Mouse (Mus musculus) lung, embryonic 16.5 days (tissue): ENCODE data around the gene Kcng3. TPM values are rescaled to one million over a fixed set of nuclear protein-coding genes. Genes with fewer than 3 reads are reported as not detected.

Experiments
- ATAC-seq: fragments of 200-750 bp; cut with Nextera tagmentation; 2 replicates; pipeline ENCODE4 v1.8.0; 2017; ENCODE audit warnings: low read depth, mild to moderate bottlenecking, moderate library complexity
- H3K27ac ChIP-seq: fragments of 300-500 bp; sonication (generic); 2 replicates; pipeline ENCODE4 v1.5.1; 2014; ENCODE audit warnings: mild to moderate bottlenecking, control low read depth, low read length
- H3K27me3 ChIP-seq: fragments of 300-500 bp; sonication (generic); 2 replicates; pipeline ENCODE4 v1.6.1; 2014; ENCODE audit warnings: low read depth, low read length, mixed read lengths; ENCODE audit not compliant: control insufficient read depth, insufficient read depth
- H3K36me3 ChIP-seq: fragments of 300-500 bp; sonication (generic); 2 replicates; pipeline ENCODE4 v1.6.1; 2014; ENCODE audit warnings: low read length; ENCODE audit not compliant: control insufficient read depth, insufficient read depth
- H3K4me1 ChIP-seq: fragments of 300-500 bp; sonication (generic); replicated peaks from 2 replicates; pipeline ENCODE4 v1.6.1; 2014; ENCODE audit warnings: low read length, mixed read lengths; ENCODE audit not compliant: control insufficient read depth, insufficient read depth
- H3K4me2 ChIP-seq: fragments of 300-500 bp; sonication (generic); 2 replicates; pipeline ENCODE4 v1.6.1; 2014; ENCODE audit warnings: low read depth, low read length, control low read depth
- H3K4me3 ChIP-seq: fragments of 300-500 bp; sonication (generic); 2 replicates; pipeline ENCODE4 v1.5.1; 2014; ENCODE audit warnings: mild to moderate bottlenecking, low read length, control low read depth
- H3K9ac ChIP-seq: fragments of 300-500 bp; sonication (generic); 2 replicates; pipeline ENCODE4 v1.6.1; 2014; ENCODE audit warnings: low read length, control low read depth
- H3K9me3 ChIP-seq: fragments of 300-500 bp; sonication (generic); 2 replicates; pipeline ENCODE4 v1.6.1; 2016; ENCODE audit warnings: low read length; ENCODE audit not compliant: control insufficient read depth
- WGBS: fragments of 180-500 bp; shearing (Covaris S2); extraction: QIAGEN DNeasy Blood & Tissue Kit; methylation state at CpG from one replicate; pipeline ENCODE4 v1.1.7; 2014; 5-methylcytosine and 5-hydroxymethylcytosine counted together
- polyA plus RNA-seq: library from polyadenylated mRNA; unstranded; fragments of >200 nt; fragmentation: Nextera tagmentation; extraction: Ambion mirVana; gene quantifications from 2 replicates; pipeline ENCODE4 v1.2.1, GENCODE M21; 2015

Gene Kcng3
- polyA plus RNA-seq, 1 experiment from 2014 or later, result not detected

DNA sequence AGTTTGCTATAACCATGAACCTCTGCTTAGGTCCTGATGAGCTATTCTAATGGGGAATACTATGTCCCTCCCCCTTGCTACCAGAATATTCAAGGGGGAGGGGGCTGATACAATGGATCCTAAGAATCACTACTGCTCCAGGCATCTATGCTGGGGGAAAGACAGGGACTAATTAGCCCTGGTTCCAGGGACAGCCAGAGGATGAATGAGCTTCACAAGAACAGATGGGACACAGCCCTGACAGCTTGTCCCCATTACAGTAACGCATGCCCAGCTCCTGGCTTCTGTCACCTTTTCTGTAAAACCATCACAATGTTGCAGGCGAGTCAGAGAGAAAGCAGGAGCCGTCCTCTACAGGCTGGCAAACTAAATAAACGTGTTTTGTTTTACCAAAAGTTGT is 66.2 kb downstream of the Kcng3 start:
- Histone ChIP-seq H3K9me3 (no peaks in the 10 kb centered on the region), H3K36me3 (no peaks in the 10 kb centered on the region), H3K4me3 (no peak overlapping the region), H3K27ac (no peak overlapping the region), H3K27me3 (no peaks in the 10 kb centered on the region), H3K9ac (no peak overlapping the region), H3K4me2 (no peak overlapping the region), H3K4me1 (peaks cover 4% of the 10 kb centered on the region; the same call in 1 of the 2 replicates)
- no peak for ATAC-seq
- 47% methylated on average over 4 of the region's 4 CpGs for WGBS

DNA sequence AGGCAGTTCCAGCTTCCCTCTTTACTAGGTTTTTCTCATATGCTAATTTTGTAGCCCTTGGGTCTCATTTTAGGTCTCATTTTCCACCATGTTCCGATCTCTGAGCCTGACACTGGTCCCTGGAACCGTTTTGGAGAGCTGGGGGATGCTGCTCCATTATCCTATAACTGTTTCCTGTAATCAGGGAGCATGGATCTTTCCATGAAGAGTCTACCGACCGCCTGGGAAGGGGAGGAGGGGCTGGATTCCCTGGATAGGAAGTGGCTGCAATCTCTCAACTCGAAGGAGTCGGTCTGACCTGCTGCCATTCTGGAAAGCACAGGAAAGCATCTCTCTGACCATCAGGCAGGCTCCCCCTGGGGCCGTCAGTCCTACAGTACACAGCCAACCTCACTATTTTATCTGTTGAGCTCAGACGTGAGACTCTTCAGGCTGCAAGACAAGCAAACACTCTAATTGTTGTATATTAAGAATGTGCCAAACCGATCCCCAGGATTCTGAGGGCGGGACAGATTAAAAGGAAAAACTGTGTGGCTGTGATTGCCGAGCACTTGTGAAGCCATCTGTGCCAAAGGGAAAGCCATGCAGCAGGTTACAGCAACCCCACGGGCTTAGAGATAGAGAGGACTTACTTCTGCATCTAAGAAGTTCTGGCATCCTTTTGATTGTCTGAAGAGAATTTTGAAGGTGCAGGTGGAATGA is 67.4 kb downstream of the Kcng3 start:
- peak overlapping the region; percentile 13 for H3K4me2 ChIP-seq
- no peak overlapping the region for H3K27ac ChIP-seq
- peaks cover 4% of the 10 kb centered on the region; the same call in 1 of the 2 replicates for H3K4me1 ChIP-seq
- no peaks in the 10 kb centered on the region for H3K36me3 ChIP-seq
- no peaks in the 10 kb centered on the region for H3K27me3 ChIP-seq
- H3K9ac ChIP-seq, result no peak overlapping the region
- H3K9me3 ChIP-seq, result no peaks in the 10 kb centered on the region
- 0 out of 2 replicates have a peak, but pooled peaks have one; percentile 28 for ATAC-seq
- WGBS, result 38% methylated on average over 12 of the region's 12 CpGs
- no peak overlapping the region for H3K4me3 ChIP-seq

DNA sequence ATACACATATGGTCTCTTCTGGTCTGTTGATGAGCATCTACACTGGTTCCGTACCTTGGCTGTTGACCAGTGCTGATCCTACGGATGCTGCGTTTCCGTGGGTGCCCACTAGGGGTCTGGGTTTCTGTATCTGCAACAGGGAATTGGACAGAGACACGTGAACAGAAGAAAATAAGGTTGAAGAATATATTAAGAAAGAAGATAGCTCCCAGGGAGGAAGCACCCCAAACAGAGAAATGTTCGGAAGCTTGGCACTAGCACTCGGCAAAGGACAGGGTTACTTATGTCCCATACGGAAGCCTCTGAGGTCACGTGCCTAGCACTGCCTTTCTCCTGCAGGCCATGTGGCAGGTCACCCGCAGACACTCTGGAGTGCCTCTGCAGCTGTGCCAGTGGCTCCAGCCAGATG is 68.0 kb downstream of the Kcng3 start:
- WGBS, result 44% methylated on average over 10 of the region's 10 CpGs
- H3K36me3 ChIP-seq, result no peaks in the 10 kb centered on the region
- H3K27me3 ChIP-seq, result no peaks in the 10 kb centered on the region
- H3K4me2 ChIP-seq, result peak overlapping the region; percentile 13
- ATAC-seq, result peak; percentile 68; the same call in 1 of the 2 replicates
- H3K27ac ChIP-seq, result no peak overlapping the region
- no peaks in the 10 kb centered on the region for H3K9me3 ChIP-seq
- peaks cover 4% of the 10 kb centered on the region; the same call in 1 of the 2 replicates for H3K4me1 ChIP-seq
- H3K9ac ChIP-seq, result no peak overlapping the region
- H3K4me3 ChIP-seq, result peak overlapping the region; percentile 3; the same call in 1 of the 2 replicates

DNA sequence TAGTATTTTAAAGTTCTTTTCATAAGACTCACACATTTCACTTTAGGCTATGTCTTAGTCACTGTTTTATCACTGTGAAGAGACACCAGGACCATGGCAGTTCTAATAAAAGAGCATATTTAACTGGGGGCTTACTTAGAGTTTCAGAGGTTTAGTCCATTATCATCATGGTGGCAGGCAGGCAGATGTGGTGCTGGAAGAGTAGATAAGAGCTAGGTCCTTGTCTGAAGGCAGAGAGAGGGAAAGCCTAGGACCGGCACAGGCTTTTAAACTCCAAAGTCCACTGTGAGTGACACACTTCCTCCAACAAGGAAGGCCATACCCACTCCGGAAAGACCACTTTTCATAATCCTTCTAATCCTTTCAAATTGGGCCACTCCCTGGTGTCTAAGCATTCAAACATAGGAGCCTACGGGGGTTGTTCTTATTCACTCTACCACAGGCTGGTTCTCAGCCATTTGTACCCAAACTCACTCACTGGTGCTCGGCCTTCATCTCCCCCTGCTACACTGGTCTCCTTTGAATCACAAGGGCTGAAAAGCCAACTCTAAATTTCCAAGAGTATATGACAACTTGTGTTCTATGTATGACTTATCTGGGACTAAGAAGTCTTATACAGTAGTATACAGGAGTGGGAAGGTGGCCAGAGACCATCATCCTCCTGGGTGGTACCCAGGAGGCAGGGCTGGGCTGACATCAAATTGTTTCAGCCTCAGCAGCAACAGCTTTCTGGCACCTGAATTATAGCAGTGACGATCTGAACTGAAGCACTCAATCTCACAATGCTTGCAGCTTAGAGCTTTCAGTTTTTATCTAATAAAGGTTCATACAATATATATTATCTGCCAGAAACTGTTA is 69.3 kb downstream of the Kcng3 start:
- no peak overlapping the region for H3K9ac ChIP-seq
- ATAC-seq, result no peak
- no peaks in the 10 kb centered on the region for H3K36me3 ChIP-seq
- peaks cover 4% of the 10 kb centered on the region; the same call in 1 of the 2 replicates for H3K4me1 ChIP-seq
- H3K27ac ChIP-seq, result no peak overlapping the region
- H3K27me3 ChIP-seq, result no peaks in the 10 kb centered on the region
- H3K9me3 ChIP-seq, result no peaks in the 10 kb centered on the region
- H3K4me3 ChIP-seq, result no peak overlapping the region
- H3K4me2 ChIP-seq, result no peak overlapping the region
- WGBS, result 91% methylated on average over 5 of the region's 5 CpGs

DNA sequence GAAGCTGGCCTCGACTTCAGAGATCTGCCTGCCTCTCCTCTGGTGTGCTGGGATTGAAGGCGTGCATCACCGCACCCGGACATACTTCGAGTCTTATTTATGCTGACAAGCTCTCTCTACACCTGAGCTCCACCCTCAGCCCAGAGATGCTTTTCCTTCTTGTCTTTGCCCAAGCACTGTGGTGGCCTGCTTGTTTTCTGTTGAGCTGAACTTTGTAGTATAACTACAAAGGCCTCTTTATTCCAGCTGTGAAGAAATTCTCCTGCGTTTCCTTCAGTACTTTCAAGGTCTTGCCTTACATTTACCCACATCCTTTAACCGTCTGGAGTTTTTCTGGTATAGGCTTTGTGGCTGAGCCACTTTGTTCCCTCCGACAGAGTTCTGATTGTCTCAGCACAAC is 72.6 kb downstream of the Kcng3 start:
- no peak for ATAC-seq
- no peak overlapping the region for H3K4me3 ChIP-seq
- H3K9me3 ChIP-seq, result no peaks in the 10 kb centered on the region
- peaks cover 3% of the 10 kb centered on the region; the same call in 1 of the 2 replicates for H3K4me1 ChIP-seq
- no peaks in the 10 kb centered on the region for H3K36me3 ChIP-seq
- H3K27ac ChIP-seq, result no peak overlapping the region
- no peak overlapping the region for H3K9ac ChIP-seq
- WGBS, result 60% methylated on average over 8 of the region's 8 CpGs
- no peak overlapping the region for H3K4me2 ChIP-seq
- no peaks in the 10 kb centered on the region for H3K27me3 ChIP-seq

DNA sequence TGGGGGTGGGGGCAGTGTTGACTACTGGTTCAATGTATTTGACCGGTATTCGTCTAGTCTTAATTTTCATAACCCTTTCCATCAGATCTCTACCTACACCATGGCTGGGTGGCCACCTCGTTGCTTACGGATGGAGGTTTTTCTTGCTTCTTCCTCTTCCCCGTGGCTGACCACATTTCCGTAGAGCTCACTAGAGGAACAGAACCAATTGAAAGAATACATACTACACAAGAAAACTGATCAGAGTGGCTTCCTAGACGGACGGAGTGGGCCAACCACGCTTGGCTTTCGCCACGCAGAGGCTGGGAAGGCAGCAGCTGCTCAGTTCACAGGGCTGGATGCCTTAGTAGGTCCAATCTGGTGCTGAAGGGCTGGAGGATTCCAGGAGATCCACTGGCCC is 75.9 kb downstream of the Kcng3 start:
- no peaks in the 10 kb centered on the region for H3K27me3 ChIP-seq
- ATAC-seq, result no peak
- H3K36me3 ChIP-seq, result no peaks in the 10 kb centered on the region
- H3K4me2 ChIP-seq, result no peak overlapping the region
- no peak overlapping the region for H3K27ac ChIP-seq
- 93% methylated on average over 11 of the region's 11 CpGs for WGBS
- no peak overlapping the region for H3K9ac ChIP-seq
- no peaks in the 10 kb centered on the region for H3K9me3 ChIP-seq
- no peak overlapping the region for H3K4me3 ChIP-seq
- H3K4me1 ChIP-seq, result no peaks in the 10 kb centered on the region

DNA sequence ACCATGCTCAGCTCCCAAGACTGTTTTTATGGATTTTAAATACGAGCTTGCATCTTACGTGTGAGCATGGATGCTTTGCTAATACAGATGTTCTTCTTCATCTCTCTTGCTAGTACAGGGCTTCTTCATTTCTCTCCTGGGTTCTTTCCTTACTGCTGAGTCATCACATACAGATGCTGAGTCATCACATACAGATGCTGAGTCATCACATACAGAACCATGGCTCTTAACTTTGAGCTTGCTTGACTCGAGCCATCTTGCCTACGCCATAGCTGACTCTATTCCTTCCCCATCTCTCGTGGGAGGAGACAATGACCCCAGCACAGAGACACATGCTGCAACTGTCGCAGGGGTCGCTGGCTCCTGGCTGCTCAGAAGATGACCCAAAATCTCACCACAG is 76.7 kb downstream of the Kcng3 start:
- no peaks in the 10 kb centered on the region for H3K4me1 ChIP-seq
- no peaks in the 10 kb centered on the region for H3K9me3 ChIP-seq
- 86% methylated on average over 7 of the region's 7 CpGs for WGBS

DNA sequence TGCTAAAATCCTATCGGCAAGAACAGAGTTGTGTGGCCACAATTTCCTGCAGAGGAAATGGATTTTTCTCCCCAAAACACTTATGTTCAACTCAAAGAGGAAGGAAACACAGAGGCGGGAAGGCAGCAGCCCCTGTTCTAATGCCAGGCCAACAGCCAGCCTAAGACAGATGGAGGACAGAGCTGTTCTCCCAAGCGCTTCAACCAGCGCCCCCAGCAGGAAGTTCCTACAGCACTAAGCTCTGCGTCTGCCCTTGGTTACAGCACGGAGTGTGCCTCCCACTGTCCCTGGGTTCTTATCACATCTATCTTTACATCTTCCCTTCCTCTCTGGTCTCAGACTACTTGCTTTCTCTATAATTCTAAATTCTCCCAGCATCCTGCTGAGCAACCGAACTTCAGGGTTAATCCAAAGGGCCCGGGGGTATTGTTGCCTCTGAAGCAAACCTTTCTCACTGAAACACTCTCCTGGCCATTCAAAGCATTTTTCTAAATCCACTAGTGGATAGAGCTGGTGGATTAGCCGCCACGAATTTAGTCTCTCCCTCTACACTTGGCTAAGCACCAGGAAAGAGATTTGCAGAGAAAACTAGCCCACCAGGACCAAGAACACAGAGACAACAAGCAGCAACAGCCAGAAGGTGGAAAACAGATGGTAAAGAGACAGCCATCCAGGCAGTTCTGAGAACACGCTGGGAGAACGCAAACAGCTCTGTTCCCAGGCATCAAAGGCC is 83.0 kb downstream of the Kcng3 start:
- H3K4me1 ChIP-seq, result 0 out of 2 replicates have a peak, but pooled peaks cover 7% of the 10 kb centered on the region
- no peak overlapping the region for H3K4me2 ChIP-seq
- no peak overlapping the region for H3K4me3 ChIP-seq
- H3K27me3 ChIP-seq, result peaks cover 11% of the 10 kb centered on the region
- H3K36me3 ChIP-seq, result no peaks in the 10 kb centered on the region
- 42% methylated on average over 12 of the region's 12 CpGs for WGBS
- no peak overlapping the region for H3K9ac ChIP-seq
- no peaks in the 10 kb centered on the region for H3K9me3 ChIP-seq
- H3K27ac ChIP-seq, result no peak overlapping the region
- no peak for ATAC-seq

More for the DNA sequence above, 76.7 kb downstream of the Kcng3 start:
- no peak overlapping the region for H3K4me3 ChIP-seq
- H3K27ac ChIP-seq, result no peak overlapping the region
- ATAC-seq, result no peak
- H3K9ac ChIP-seq, result no peak overlapping the region
- no peaks in the 10 kb centered on the region for H3K36me3 ChIP-seq
- no peak overlapping the region for H3K4me2 ChIP-seq
- H3K27me3 ChIP-seq, result no peaks in the 10 kb centered on the region

DNA sequence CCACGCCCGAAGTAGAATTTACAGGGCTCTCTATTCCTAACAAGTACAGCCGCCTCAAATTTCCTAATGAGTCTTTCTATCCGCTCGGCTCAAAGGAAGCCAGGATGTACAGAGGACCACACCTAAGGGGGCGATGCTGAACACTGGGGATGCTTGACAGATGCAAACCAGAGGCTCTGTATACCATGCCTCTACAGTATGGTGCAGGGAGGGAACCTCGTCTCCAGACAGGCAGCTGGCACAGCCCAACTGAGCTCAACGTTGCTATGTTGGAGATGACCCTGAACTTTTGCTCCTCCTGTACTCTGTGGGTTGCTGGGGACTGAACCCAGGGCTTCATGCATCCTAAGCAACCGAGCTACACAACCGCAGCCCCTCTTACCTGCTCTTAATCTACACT is 84.5 kb downstream of the Kcng3 start:
- Histone ChIP-seq H3K27ac (no peak overlapping the region), H3K27me3 (peaks cover 11% of the 10 kb centered on the region), H3K4me3 (no peak overlapping the region), H3K4me2 (no peak overlapping the region), H3K4me1 (0 out of 2 replicates have a peak, but pooled peaks cover 7% of the 10 kb centered on the region), H3K9me3 (no peaks in the 10 kb centered on the region), H3K9ac (no peak overlapping the region), H3K36me3 (no peaks in the 10 kb centered on the region)
- no peak for ATAC-seq
- 52% methylated on average over 10 of the region's 10 CpGs for WGBS
